Mouse (Mus musculus) Patski (cell line): ENCODE results near the gene Spag9. TPM values are rescaled to one million over a fixed set of nuclear protein-coding genes. Genes with fewer than 3 reads are reported as not detected.

Experiments
- ATAC-seq: fragments of 100-300 bp; one replicate; pipeline ENCODE4 v1.8.0; 2021
- CTCF ChIA-PET: fragments of 350-600 bp; sonication (Branson Sonifier 250); formaldehyde crosslinking; loops from one replicate; lab custom pipeline; 2022; ENCODE audit warnings: inconsistent platforms; lab: Charles Lee
- POLR2A ChIA-PET: fragments of 350-600 bp; sonication (Branson Sonifier 250); formaldehyde crosslinking; loops from one replicate; lab custom pipeline; 2022; ENCODE audit warnings: antibody characterized with exemption, inconsistent platforms; lab: Charles Lee
- DNase-seq: peaks from one replicate; pipeline ENCODE4 v3.0.0-alpha.2; 2011; ENCODE audit warnings: low read depth, low spot score
- H3K27me3 ChIP-seq: fragments of 371-371 bp; one replicate; pipeline ENCODE4 v1.5.1; 2021
- CTCF ChIP-seq: fragments of 100-300 bp; IDR thresholded peaks from one replicate; pipeline ENCODE4 v1.5.1; 2021
- in situ Hi-C: fragments of 300-500 bp; cut with MboI; formaldehyde crosslinking; loops from 3 replicates; pipeline ENCODE4 v1.11.1; 2018; ENCODE audit warnings: low pct_unique_long_range_greater_than_20kb, mixed read lengths
- polyA plus RNA-seq: library from polyadenylated mRNA; unstranded; gene quantifications from one replicate; pipeline ENCODE4 v1.2.3, GENCODE M21; 2021

Spag9 gene
- polyA plus RNA-seq, 1 experiment from 2014 or later = 64.7 TPM

DNA sequence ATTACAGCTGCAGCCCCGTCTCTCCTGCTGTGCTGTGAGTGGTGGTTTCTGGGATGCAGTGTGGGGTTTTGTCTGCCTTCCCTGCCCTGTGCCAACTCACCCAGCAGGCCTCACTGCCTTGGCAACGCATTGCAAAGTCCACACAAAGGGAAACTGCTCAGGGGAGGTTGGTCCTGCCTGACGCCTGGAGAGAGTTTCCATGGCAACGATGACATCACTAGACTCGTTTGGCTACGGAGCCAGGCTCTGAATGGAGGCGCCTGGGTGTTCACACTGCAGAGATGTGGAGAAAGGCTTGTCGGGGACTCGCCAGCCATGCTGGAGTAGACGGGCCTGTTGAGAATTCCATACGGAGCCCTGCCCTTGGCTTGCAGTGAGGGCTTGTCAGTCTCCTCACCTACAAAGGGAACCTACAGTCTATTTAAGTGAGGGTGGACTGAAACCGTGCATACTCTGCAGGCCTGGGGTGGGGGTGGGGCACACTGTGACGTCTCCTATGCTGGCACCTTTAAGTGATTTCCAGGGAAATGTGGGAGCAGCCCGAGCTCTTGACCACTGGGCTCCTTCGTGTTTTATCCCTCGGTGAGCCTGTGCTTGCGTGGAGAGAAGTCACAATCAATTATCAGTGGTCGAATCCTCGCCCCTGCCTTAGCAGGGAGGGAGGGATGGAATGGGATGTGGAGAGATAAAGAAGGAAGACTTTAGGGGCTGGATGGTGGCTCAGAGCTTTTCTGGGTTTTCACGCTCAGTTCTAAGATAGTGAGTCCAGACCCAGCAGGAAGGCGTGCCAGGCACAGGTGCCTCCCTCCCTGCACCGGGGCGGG lies 164.8 kb downstream of the Spag9 start:
- H3K27me3 ChIP-seq = no peaks in the 10 kb centered on the region
- ATAC-seq = peak; percentile 93
- CTCF ChIA-PET = interaction anchor here (0.8 to 1.6 kb wide), 5 partner anchors 15 to 76 kb away, joined by 3 to 4 read pairs (median 3); no protein-coding TSS in a partner anchor
- peak; percentile 96 for DNase-seq
- no peak for TF ChIP-seq CTCF
- in situ Hi-C loops = no loop called here
- POLR2A ChIA-PET = interaction anchor here (0.6 to 1.8 kb wide), 3 partner anchors 15 to 126 kb away, joined by 3 to 4 read pairs (median 4); no protein-coding TSS in a partner anchor

DNA sequence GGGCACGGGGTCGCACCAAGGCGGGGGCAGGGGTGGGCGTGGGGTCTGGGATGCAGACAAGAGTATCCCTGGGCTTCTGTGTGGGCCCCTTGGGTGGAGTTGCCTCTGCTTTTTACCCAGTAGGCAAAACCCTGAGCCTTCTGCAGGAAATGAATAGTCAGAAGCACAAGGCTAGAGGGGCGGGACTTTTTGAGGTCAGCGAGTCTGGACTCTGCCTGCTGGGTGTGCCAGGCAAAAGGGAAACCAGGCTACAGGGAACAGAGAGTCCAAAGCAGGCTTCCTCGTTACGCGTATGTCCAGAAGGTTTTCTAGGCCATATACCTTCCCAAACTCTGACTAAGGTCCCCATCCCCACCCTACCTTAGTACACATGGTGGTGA lies 165.4 kb downstream of the Spag9 start:
- CTCF ChIA-PET = interaction anchor here (1.0 to 1.6 kb wide), 4 partner anchors 14 to 75 kb away, joined by 3 to 4 read pairs (median 3); no protein-coding TSS in a partner anchor
- DNase-seq (no peak), ATAC-seq (no peak)
- POLR2A ChIA-PET = interaction anchor here (0.9 to 1.5 kb wide), 2 partner anchors 9 to 50 kb away, joined by 3 to 4 read pairs; partner anchors contain the start of gene Tob1
- TF ChIP-seq CTCF = no peak
- H3K27me3 ChIP-seq = no peaks in the 10 kb centered on the region
- in situ Hi-C loops = no loop called here

DNA sequence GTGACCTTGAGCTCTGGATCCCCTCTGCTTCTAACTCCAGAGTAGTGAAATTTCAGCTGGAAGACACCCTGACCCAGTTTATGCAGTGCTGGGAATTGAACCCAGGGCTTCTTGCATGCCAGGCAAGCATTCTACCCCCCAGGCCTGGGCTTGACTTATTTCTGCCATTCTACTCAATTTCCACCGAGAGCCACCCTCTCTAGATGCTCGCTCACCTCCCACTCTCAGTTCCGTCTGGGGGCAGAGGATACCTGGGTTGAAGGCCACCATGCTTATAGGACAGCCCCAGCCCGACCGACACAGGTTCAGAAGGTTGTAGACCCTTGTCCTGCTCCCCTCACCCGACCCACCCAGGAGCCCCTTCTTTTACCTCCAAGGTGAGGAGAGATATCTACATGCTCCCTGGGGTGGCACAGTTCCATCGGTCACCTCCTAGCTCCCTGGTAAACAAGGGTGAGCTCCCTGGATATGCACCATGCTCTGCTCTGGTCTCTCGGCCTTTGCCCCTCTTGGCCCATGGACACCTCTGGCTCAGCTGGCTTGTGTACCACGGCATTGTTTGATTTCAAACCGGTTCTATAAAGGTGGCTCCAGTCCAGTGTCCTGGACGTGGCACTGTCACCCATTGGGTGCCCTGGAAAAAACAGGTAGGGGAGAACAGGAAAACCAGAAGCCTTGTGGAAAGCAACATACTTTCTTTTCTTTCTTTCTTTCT lies 166.1 kb downstream of the Spag9 start:
- TF ChIP-seq CTCF = no peak
- ATAC-seq (no peak), DNase-seq (no peak)
- H3K27me3 ChIP-seq = no peaks in the 10 kb centered on the region
- ChIA-PET POLR2A (interaction anchor here (0.9 to 1.5 kb wide), 2 partner anchors 8 to 49 kb away, joined by 3 to 4 read pairs; partner anchors contain the start of gene Tob1), CTCF (interaction anchor here (1.0 to 1.4 kb wide), 2 partner anchors 50 to 74 kb away, joined by 3 to 4 read pairs; no protein-coding TSS in a partner anchor)
- in situ Hi-C loops = no loop called here

DNA sequence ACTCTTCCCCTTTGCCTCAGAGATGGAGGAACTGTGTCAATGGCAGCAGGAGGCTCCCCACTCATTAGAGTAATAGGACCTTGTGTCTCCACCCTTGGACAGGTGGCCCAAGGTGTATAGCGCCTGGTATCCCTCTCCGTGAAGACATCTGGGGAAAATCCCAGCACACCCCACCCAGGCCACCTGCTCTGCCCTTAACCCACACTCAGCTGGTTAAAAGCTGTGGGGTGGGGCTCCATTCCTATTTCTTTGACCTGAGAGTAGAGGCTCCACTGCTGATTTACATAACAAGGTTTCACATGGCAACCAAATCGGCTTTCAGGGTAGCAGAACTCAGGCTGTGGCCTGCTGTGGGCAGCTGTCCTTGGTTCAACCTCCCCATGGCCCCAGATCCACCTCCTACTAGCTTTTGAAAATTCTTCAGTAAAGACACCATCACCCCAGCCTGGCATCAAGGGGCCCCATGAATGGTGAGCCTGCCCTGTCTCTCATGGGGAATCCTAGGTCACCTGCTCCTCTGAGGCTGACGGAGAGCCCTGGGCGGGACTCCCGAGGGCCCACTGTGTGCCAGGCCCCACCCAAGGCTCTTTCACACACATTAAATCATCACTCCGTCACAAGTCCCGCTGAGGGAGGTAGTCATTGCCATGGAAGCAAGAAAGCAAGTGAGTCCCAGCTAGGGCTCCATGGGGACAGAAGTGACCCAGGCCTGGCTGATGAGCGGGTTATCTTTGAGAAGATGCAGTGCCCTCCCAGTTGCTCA lies 167.3 kb downstream of the Spag9 start:
- H3K27me3 ChIP-seq = no peaks in the 10 kb centered on the region
- no peak for TF ChIP-seq CTCF
- in situ Hi-C loops = no loop called here
- DNase-seq (no peak), ATAC-seq (no peak)
- ChIA-PET CTCF (interaction anchor here (1.2 to 2.1 kb wide), 2 partner anchors 11 to 15 kb away, joined by 4 read pairs; no protein-coding TSS in a partner anchor), POLR2A (no interaction called here)

DNA sequence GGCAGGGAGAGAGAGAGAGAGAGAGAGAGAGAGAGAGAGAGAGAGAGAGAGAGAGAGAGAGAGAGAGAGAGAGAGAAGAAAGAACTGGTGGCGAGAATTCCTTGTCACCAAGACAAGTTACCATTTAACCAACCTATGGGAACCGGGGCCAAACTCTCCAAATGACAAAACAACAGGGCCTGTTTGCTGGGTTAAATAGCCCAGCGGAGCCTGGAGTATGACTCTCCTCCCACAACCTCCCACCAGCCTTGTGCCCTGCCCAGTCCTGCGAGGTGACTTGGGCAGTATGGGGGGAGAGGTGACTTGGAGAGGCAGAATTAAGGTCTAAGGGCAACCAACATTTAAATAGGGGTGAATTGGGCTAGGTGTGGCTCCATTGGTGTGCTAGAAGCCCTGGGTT lies 169.9 kb downstream of the Spag9 start:
- in situ Hi-C loops = no loop called here
- ATAC-seq (no peak), DNase-seq (no peak)
- CTCF ChIA-PET = no interaction called here
- TF ChIP-seq CTCF = no peak
- POLR2A ChIA-PET = no interaction called here
- H3K27me3 ChIP-seq = no peaks in the 10 kb centered on the region

DNA sequence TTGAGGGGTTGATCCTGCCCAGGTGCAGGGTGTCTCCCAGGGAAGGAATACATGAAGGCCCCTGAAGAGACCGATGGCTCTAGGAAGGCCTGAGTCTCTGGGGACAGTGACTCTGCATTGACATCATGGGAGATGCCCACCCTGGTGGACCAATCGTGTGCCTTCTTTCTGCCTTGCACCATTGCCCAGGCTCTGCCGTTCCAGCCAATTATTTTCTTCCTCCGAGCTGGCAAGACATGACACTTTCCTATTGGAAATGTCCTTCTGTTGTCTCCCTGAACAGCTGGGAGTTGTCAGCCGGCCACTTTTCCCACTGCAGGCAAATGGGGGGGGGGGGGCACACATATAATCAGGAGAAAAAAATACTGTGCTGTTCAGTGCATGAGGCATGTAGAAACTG lies 172.3 kb downstream of the Spag9 start:
- TF ChIP-seq CTCF = no peak
- ChIA-PET CTCF (no interaction called here), POLR2A (no interaction called here)
- ATAC-seq (no peak), DNase-seq (no peak)
- in situ Hi-C loops = no loop called here
- H3K27me3 ChIP-seq = no peaks in the 10 kb centered on the region

DNA sequence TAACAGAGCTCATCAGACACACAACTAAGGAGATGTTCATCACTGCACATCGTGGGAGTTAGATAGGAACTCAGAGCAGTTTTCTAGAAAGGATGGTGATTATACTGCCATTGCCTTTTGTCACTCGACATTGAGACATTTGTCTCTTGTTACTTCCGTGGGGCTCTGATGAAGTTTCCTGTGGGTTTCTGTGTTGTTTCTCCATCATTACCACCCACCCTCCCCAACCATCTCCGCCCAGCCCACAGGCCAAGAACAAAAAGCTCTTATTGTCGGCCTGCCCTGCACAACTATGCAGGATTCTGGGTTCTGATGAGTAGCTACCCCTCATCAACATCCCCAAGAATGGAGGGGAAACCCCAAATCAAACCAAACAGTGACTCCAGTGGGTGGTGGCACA lies 173.7 kb downstream of the Spag9 start:
- CTCF ChIA-PET = no interaction called here
- ATAC-seq = no peak
- no peak for TF ChIP-seq CTCF
- H3K27me3 ChIP-seq = no peaks in the 10 kb centered on the region
- no peak for DNase-seq
- in situ Hi-C loops = no loop called here
- POLR2A ChIA-PET = interaction anchor here (1.1 to 1.6 kb wide), 2 partner anchors 8 to 41 kb away, joined by 3 to 5 read pairs; partner anchors contain the start of gene Tob1

DNA sequence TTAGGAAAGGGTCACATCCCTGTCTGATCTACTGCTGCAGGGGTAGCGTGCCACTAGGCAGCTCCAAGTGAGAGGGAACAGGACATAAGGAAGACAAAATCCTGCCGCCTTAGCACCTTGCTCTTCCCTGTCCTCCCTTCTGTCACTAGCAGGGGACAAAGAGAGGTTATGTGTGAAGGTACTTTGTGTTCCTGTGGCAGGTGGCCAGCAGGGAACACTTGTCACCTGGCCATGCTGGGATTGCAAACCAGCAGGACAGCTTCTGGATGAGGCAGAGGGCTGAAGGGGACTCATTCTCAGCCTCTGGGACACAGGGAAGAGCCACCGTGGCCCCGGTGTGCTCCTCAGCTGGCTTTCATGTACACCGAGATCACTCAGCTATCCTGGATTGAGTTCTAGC lies 175.8 kb downstream of the Spag9 start:
- ChIA-PET CTCF (no interaction called here), POLR2A (interaction anchor here (0.6 kb wide), 1 partner anchor 620 kb away, joined by 5 read pairs; no protein-coding TSS in a partner anchor)
- no peaks in the 10 kb centered on the region for H3K27me3 ChIP-seq
- in situ Hi-C loops = no loop called here
- DNase-seq (no peak), ATAC-seq (no peak)
- no peak for TF ChIP-seq CTCF

DNA sequence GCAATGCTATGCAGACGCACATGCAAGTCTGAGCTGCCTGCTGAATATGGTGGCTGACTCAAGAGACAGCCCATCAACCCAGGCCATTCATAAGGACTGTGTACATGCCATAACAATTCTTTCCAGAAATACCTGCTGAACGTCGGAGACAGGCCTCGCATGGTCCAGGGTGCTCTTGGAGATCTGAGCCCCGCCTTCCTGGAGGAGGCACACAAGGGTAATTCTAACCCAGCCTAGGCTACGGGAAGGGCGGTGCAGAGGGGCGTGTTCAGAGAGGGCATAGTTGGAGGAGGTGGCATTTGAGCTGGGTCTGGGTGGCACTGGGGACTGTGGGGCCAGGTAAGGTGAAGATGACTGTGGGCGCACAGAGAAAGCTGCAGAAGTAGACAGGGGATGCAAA lies 176.3 kb downstream of the Spag9 start:
- in situ Hi-C loops = no loop called here
- POLR2A ChIA-PET = no interaction called here
- CTCF ChIA-PET = no interaction called here
- no peak for DNase-seq
- TF ChIP-seq CTCF = no peak
- no peak for ATAC-seq
- no peaks in the 10 kb centered on the region for H3K27me3 ChIP-seq

DNA sequence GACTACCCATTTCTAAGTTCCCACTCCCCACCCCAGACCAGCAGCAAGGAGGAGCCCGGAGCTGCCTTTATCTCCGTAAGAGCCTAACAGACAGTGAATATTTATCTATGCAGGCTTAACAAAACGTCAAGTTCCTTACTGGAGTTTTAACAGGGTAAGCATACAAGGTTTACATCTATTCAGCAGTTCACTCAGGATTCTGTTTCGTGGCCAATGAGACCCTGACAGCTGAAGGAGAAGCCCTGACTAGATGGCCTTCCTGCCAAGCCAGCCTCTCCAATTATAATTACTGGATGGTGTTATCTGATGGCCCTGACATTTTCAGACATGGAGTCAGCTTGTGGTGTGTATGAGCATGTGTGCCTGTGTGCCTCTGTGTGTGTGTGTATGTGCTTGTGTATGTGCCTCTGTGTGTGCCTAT lies 177.8 kb downstream of the Spag9 start:
- in situ Hi-C loops = no loop called here
- TF ChIP-seq CTCF = no peak
- DNase-seq = no peak

More for the DNA sequence above, 177.8 kb downstream of the Spag9 start:
- CTCF ChIA-PET = no interaction called here
- POLR2A ChIA-PET = no interaction called here
- no peak for ATAC-seq
- no peaks in the 10 kb centered on the region for H3K27me3 ChIP-seq
